Mouse (Mus musculus) left cerebral cortex, adult 2 months (tissue): ENCODE results near the gene Eml1. TPM values are rescaled to one million over a fixed set of nuclear protein-coding genes. Genes with fewer than 3 reads are reported as not detected.
A peak's percentile ranks its signal among the peaks of the same experiment; 100 is the strongest.

ENCODE experiments used
- DNase-seq, 2 experiments: peaks; one replicate each; pipeline ENCODE4 v3.0.0; 2021 to 2022; ENCODE audit warnings: low spot score in 2 of 2, mixed read lengths in 1 of 2; ENCODE audit errors: extremely low spot score in 1 of 2
- H3K27ac ChIP-seq: fragments of 200-600 bp; 2 replicates; pipeline ENCODE4 v1.8.1; 2022
- H3K4me3 ChIP-seq: fragments of 200-600 bp; 2 replicates; pipeline ENCODE4 v1.8.1; 2022
- CTCF ChIP-seq: fragments of 200-600 bp; IDR thresholded peaks from 2 replicates; pipeline ENCODE4 v1.8.1; 2022; ENCODE audit warnings: antibody characterized with exemption, mild to moderate bottlenecking, moderate library complexity
- intact Hi-C: fragments of 180-260 bp; cut with DNase I; formaldehyde crosslinking; loops from one replicate; pipeline ENCODE4 v1.15.1; 2025
- total RNA-seq, 2 experiments: library from RNA; stranded (reverse); gene quantifications; 2 replicates each; pipeline ENCODE4 v1.2.3; 2021

Gene Eml1
- total RNA-seq, 2 experiments from 2014 or later: 65.7 to 68.2 TPM

GRCm38 (mm10) chr12:108352371-108353136 lies 18.2 kb upstream of the Eml1 start:
- no peak for TF ChIP-seq CTCF
- H3K27ac ChIP-seq: no peak overlapping the region
- no peak for DNase-seq
- intact Hi-C loops: no loop called here
- H3K4me3 ChIP-seq: no peak overlapping the region

DNA sequence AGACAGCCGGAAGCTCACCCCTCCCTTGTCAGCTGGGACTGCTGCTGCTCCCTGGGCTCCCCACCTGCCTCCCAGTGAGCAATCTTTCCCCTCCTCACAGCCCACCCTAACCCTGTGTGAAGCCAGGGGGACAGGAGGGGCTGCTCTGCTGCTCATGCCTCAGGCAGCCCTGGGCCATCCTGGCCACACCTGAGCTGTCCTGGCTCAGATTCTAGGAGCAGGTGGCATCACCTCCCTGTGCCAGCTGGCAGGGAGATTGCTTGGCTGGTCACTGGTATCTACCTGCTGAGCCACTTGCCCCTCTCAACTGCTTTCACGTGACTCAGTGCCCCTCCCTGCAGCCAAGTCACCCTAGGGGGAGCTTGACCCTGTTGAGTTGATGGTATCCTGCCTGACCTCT lies 16.5 kb upstream of the Eml1 start:
- H3K27ac ChIP-seq: no peak overlapping the region
- H3K4me3 ChIP-seq: no peak overlapping the region
- TF ChIP-seq CTCF: no peak
- DNase-seq: no peak
- intact Hi-C loops: no loop called here

DNA sequence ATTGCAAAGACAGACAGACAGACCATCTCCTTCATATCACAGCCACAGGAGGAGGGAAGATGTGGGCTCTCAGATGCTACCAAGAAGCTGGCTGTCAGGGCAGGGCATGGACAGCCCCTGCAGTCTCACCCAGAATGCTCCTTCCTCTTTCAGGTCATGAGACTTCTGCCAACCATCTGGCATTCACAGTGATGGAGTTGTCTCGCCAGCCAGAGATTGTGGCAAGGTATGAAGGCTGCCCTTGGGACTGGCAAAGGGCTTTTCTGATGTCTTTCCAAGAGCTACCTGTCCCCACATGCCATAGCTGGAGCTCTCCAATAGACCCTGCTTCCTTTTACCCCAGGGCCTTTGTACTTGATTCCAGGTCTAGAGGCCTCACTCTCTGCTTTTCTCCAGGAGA lies 15.5 kb upstream of the Eml1 start:
- TF ChIP-seq CTCF: no peak
- Histone ChIP-seq H3K27ac (no peak overlapping the region), H3K4me3 (no peak overlapping the region)
- intact Hi-C loops: no loop called here
- DNase-seq: no peak

- intact Hi-C loops: no loop called here
- TF ChIP-seq CTCF: peak; percentile 26
- no peak for DNase-seq
- no peak overlapping the region for H3K4me3 ChIP-seq
- H3K27ac ChIP-seq: no peak overlapping the region
Observed at GRCm38 (mm10) chr12:108355986-108356385, 14.8 kb upstream of the Eml1 start.

DNA sequence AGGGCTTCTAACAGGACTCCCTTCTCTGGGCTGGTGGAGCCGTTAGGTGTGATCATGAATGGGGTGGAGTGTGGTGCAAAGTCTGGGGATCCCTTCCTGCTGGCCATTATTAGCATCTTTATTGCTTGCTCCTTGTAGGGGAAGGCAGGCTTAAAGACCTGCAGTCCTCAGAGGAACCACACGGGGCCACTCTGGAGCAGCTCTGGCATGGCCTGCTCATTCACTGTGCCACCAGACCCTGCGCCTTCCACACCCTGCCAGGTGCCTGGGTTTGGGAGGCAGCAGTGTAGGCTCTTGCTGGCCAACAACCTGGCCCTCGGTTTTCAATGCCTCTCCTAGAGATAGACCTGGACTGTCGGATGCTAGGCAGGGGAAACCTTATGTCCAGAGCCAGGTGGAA lies 7.0 kb upstream of the Eml1 start:
- intact Hi-C loops: loop anchor here (1.0 to 2.0 kb wide), 2 partner anchors 60 to 131 kb away; no protein-coding TSS in a partner anchor
- peak; percentile 83 to 88 for DNase-seq
- peak; percentile 96 for TF ChIP-seq CTCF
- Histone ChIP-seq H3K4me3 (no peak overlapping the region), H3K27ac (no peak overlapping the region)

- no peak for DNase-seq
- intact Hi-C loops: no loop called here
- no peak overlapping the region for H3K4me3 ChIP-seq
- no peak overlapping the region for H3K27ac ChIP-seq
- peak; percentile 29 for TF ChIP-seq CTCF
Observed at GRCm38 (mm10) chr12:108365340-108365739, 5.4 kb upstream of the Eml1 start.

DNA sequence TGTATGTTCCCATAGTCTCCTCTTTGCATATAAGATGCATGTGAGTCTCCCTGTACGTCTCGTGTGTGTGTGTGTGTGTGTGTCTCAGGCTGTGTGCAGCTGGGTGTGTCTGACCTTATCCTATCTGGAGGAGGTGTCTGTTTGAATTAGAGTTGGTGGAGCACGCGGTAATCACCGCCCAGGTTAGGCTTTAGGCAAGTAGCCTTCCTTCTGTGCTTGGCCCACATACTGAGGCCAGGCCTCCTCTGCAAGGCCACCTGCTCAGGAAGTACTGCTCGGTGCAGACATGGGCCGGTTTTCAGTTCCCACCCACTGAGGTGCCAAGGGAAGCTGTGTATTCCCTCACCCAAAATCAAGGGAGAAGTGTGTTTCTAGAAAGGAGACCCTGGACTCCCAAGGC lies 4.9 kb upstream of the Eml1 start:
- Histone ChIP-seq H3K27ac (no peak overlapping the region), H3K4me3 (no peak overlapping the region)
- no peak for DNase-seq
- intact Hi-C loops: no loop called here
- TF ChIP-seq CTCF: no peak

DNA sequence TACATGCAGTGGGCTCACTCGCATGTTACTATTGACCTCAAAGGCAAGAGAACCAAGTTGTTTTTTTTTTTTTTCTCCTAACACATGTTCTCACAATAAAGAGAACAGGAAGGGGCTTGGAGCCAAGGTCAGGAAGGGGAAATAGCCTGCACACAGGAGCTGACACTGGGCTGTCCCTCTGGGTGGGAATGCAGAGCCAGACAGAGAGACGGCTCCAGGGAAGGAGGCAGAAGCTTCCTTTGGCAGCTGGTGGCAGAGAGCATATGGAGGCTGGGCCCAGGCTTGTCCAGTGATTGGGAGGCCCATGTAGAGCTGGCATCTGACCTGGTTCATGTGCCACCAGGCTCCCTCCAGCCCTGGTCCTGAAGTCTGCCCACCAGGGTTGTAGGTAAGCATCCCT lies 2.8 kb upstream of the Eml1 start:
- DNase-seq: no peak
- TF ChIP-seq CTCF: no peak
- no peak overlapping the region for H3K27ac ChIP-seq
- intact Hi-C loops: no loop called here
- H3K4me3 ChIP-seq: no peak overlapping the region

- Histone ChIP-seq H3K27ac (no peak overlapping the region), H3K4me3 (no peak overlapping the region)
- no peak for TF ChIP-seq CTCF
- intact Hi-C loops: no loop called here
- DNase-seq: no peak
Observed at GRCm38 (mm10) chr12:108368921-108369320, 1.8 kb upstream of the Eml1 start.

DNA sequence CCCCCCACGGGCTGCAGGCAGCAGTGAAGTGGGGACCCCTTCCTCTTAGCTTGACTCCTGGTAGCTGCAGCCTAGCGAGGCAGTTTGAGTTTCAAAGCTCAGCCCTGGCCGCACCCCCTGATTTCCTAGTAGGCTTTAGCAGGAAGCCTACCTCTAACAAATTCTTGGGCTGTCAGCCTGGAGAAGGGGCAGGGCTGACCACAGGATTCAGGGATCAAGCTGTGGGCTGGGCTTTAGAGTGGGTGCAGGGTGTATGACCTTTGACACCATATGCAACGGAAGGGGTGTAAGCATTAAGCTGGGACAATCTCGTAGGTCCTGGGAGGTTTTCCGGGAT lies 640 bp downstream of the Eml1 start:
- Histone ChIP-seq H3K27ac (peak overlapping the region; percentile 80), H3K4me3 (peak overlapping the region; percentile 36)
- TF ChIP-seq CTCF: no peak
- intact Hi-C loops: no loop called here
- no peak for DNase-seq

GRCm38 (mm10) chr12:108372241-108372640 lies 1.5 kb downstream of the Eml1 start:
- no peak for DNase-seq
- TF ChIP-seq CTCF: no peak
- intact Hi-C loops: no loop called here
- Histone ChIP-seq H3K4me3 (no peak overlapping the region), H3K27ac (no peak overlapping the region)

DNA sequence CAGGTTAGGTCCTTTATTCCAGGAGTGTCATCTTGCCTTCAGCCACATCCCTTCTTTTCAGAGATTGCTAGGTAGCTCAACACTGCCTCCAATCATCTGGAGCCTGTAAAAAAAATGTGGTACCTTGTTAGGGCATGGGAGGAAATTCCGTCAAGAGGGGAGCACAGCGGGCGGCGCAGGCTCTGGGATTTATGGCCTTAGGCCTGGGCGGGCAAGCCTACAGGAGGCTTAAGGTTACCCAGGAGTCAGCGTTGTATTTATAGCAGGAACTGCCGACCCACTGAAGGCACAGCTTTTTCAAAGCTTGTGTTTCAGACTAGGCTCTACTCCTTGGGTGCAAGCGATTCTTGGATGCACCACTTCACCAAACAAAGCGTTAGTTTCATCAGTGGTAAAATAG lies 2.9 kb downstream of the Eml1 start:
- no peak overlapping the region for H3K27ac ChIP-seq
- DNase-seq: no peak
- H3K4me3 ChIP-seq: no peak overlapping the region
- intact Hi-C loops: no loop called here
- no peak for TF ChIP-seq CTCF

DNA sequence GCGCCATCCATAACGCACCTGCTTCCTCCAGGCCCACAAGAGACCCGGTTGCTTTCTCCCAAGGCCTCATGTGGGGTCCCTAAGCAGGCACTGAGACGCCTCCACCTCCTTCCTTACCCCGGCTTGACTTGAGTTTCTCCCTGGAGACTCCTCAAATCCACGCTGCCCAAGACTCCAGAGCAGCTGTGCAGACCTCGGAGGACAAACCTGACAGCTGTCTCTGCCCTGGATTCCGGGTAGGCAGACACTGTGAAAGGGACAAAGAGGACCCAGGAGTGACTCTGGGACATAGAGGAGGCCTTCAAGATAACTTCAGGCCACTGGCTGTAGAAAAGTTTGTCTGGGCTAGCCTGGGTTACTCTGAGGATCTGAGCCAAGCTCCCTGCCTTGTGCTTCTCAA lies 3.9 kb downstream of the Eml1 start:
- Histone ChIP-seq H3K4me3 (no peak overlapping the region), H3K27ac (no peak overlapping the region)
- TF ChIP-seq CTCF: no peak
- intact Hi-C loops: no loop called here
- DNase-seq: no peak
